Mouse (Mus musculus) left cerebral cortex, postnatal 10 days (tissue): Measurements from ENCODE around the gene Htra1. TPM values are rescaled to one million over a fixed set of nuclear protein-coding genes. Genes with fewer than 3 reads are reported as not detected.

Experiments
- DNase-seq, 2 experiments: peaks; one replicate each; pipeline ENCODE4 v3.0.0; 2021 to 2022; ENCODE audit warnings: low spot score in 2 of 2, mixed read lengths in 1 of 2; ENCODE audit errors: extremely low spot score in 1 of 2
- intact Hi-C: fragments of 180-260 bp; cut with DNase I; formaldehyde crosslinking; loops from one replicate; pipeline ENCODE4 v1.15.1; 2025
- total RNA-seq, 2 experiments: library from RNA; stranded (reverse); gene quantifications; 2 replicates each; pipeline ENCODE4 v1.2.3; 2021

Gene Htra1
- total RNA-seq, 2 experiments from 2014 or later: 139 to 187 TPM

- intact Hi-C loops: loop anchor here (5.0 kb wide), 1 partner anchor 46 kb away; the partner anchor contains the start of gene Htra1
- DNase-seq: no peak
Measured at GRCm38 (mm10) chr7:130982881-130983280, 47.0 kb downstream of the Htra1 start.

- DNase-seq: no peak
- intact Hi-C loops: loop anchor here (5.0 kb wide), 1 partner anchor 47 kb away; the partner anchor contains the start of gene Htra1
Measured at GRCm38 (mm10) chr7:130984294-130984693, 48.4 kb downstream of the Htra1 start.

GRCm38 (mm10) chr7:130985193-130985592 is 49.3 kb downstream of the Htra1 start:
- DNase-seq: no peak
- intact Hi-C loops: no loop called here

GRCm38 (mm10) chr7:130985716-130986115 is 49.8 kb downstream of the Htra1 start:
- intact Hi-C loops: no loop called here
- no peak for DNase-seq

GRCm38 (mm10) chr7:130988146-130988545 is 52.2 kb downstream of the Htra1 start:
- intact Hi-C loops: no loop called here
- no peak for DNase-seq

GRCm38 (mm10) chr7:130989371-130989770 is 53.5 kb downstream of the Htra1 start:
- intact Hi-C loops: no loop called here
- DNase-seq: no peak

GRCm38 (mm10) chr7:130991174-130991789 is 55.4 kb downstream of the Htra1 start:
- DNase-seq: no peak
- intact Hi-C loops: no loop called here

- no peak for DNase-seq
- intact Hi-C loops: no loop called here
Measured at GRCm38 (mm10) chr7:130993907-130994306, 58.0 kb downstream of the Htra1 start.

GRCm38 (mm10) chr7:131001976-131002726 is 66.2 kb downstream of the Htra1 start:
- intact Hi-C loops: no loop called here
- no peak for DNase-seq

GRCm38 (mm10) chr7:131004071-131004470 is 68.2 kb downstream of the Htra1 start:
- DNase-seq: no peak
- intact Hi-C loops: no loop called here

GRCm38 (mm10) chr7:131007221-131007620 is 71.3 kb downstream of the Htra1 start:
- intact Hi-C loops: no loop called here
- DNase-seq: no peak

GRCm38 (mm10) chr7:131009178-131009577 is 73.3 kb downstream of the Htra1 start:
- DNase-seq: no peak
- intact Hi-C loops: no loop called here

GRCm38 (mm10) chr7:131011901-131012300 is 76.0 kb downstream of the Htra1 start:
- intact Hi-C loops: no loop called here
- no peak for DNase-seq

GRCm38 (mm10) chr7:131019181-131019580 is 83.3 kb downstream of the Htra1 start:
- DNase-seq: no peak
- intact Hi-C loops: no loop called here

GRCm38 (mm10) chr7:131024807-131025206 is 88.9 kb downstream of the Htra1 start:
- intact Hi-C loops: no loop called here
- DNase-seq: no peak

GRCm38 (mm10) chr7:131027557-131027956 is 91.6 kb downstream of the Htra1 start:
- intact Hi-C loops: no loop called here
- DNase-seq: no peak

- no peak for DNase-seq
- intact Hi-C loops: no loop called here
Measured at GRCm38 (mm10) chr7:131031755-131032154, 95.8 kb downstream of the Htra1 start, which contains the start of gene Dmbt1. TSS of gene Dmbt1 (plus strand) at chr7:131032053.
